Mouse (Mus musculus): ENCODE results near the gene Gsdme.

- TF ChIP-seq RAD21 (IDR thresholded peaks at IDR 0.05; ENCODE audit: low read depth, low read length) (no peak), ZMIZ1 (IDR thresholded peaks at IDR 0.05; ENCODE audit: low read depth, low read length) (no peak), CHD1 (IDR thresholded peaks at IDR 0.05; ENCODE audit: low read depth, low read length) (no peak), CTCF (IDR thresholded peaks at IDR 0.05 in 2 of 3, conservative IDR thresholded peaks at IDR 0.05 in 1 of 3; ENCODE audit: control insufficient read depth in 1 of 3, insufficient read depth in 1 of 3, low read depth in 2 of 3, low read length in 3 of 3, poor library complexity in 1 of 3, severe bottlenecking in 1 of 3) (no peak), JUND (IDR thresholded peaks at IDR 0.05; ENCODE audit: low read depth, low read length) (no peak), POLR2A (IDR thresholded peaks at IDR 0.05; ENCODE audit: control insufficient read depth in 1 of 2, insufficient read depth in 1 of 2, low read depth in 1 of 2, low read length in 2 of 2, poor library complexity in 1 of 2) (no peak), USF2 (IDR thresholded peaks at IDR 0.05; ENCODE audit: borderline replicate concordance in 1 of 2, insufficient read depth in 1 of 2, low read depth in 1 of 2, low read length in 2 of 2) (no peak), NELFE (IDR thresholded peaks at IDR 0.05; ENCODE audit: low read depth, low read length) (no peak), GATA1 (IDR thresholded peaks at IDR 0.05; ENCODE audit: low read depth, low read length) (no peak)
Observed at GRCm38 (mm10) chr6:50219066-50219465, 44.6 kb downstream of the Gsdme start.

Measured in MEL (cell line).